Mouse (Mus musculus): Measurements from ENCODE around the gene Nrk.

Gene Nrk

GRCm38 (mm10) chrX:138914041-138914776 is at the start of gene Nrk:
Nrk (plus strand) TSS chrX:138914430.
- DNase-seq (ENCODE audit: low spot score in 2 of 2) = peak; percentile 57 to 71

GRCm38 (mm10) chrX:138913366-138913765 is 864 bp upstream of the Nrk start:
- no peak for DNase-seq (ENCODE audit: low spot score in 2 of 2)

GRCm38 (mm10) chrX:138914777-138915114 is 516 bp downstream of the Nrk start:
- no peak for DNase-seq (ENCODE audit: low spot score in 2 of 2)

- no peak for DNase-seq (ENCODE audit: low spot score in 2 of 2)
Observed at GRCm38 (mm10) chrX:138919030-138919429, 4.8 kb downstream of the Nrk start.

- DNase-seq (ENCODE audit: low spot score in 2 of 2) = no peak
Observed at GRCm38 (mm10) chrX:138943905-138944304, 29.7 kb downstream of the Nrk start.

GRCm38 (mm10) chrX:138960713-138961112 is 46.5 kb downstream of the Nrk start:
- DNase-seq (ENCODE audit: low spot score in 2 of 2) = peak in 1 of 2 experiments; percentile 58

- no peak for DNase-seq (ENCODE audit: low spot score in 2 of 2)
Observed at GRCm38 (mm10) chrX:138978501-138978900, 64.3 kb downstream of the Nrk start.

GRCm38 (mm10) chrX:138979249-138979648 is 65.0 kb downstream of the Nrk start:
- DNase-seq (ENCODE audit: low spot score in 2 of 2) = no peak

- DNase-seq (ENCODE audit: low spot score in 2 of 2) = no peak
Observed at GRCm38 (mm10) chrX:139014524-139014923, 100.3 kb downstream of the Nrk start.

GRCm38 (mm10) chrX:139016540-139016939 is 102.3 kb downstream of the Nrk start:
- DNase-seq (ENCODE audit: low spot score in 2 of 2) = no peak

GRCm38 (mm10) chrX:139026532-139027097 is 112.4 kb downstream of the Nrk start:
- DNase-seq (ENCODE audit: low spot score in 2 of 2) = no peak

GRCm38 (mm10) chrX:139027296-139027695 is 113.1 kb downstream of the Nrk start:
- DNase-seq (ENCODE audit: low spot score in 2 of 2) = no peak

GRCm38 (mm10) chrX:139027909-139028308 is 113.7 kb downstream of the Nrk start:
- no peak for DNase-seq (ENCODE audit: low spot score in 2 of 2)

GRCm38 (mm10) chrX:139037666-139038065 is 123.4 kb downstream of the Nrk start:
- no peak for DNase-seq (ENCODE audit: low spot score in 2 of 2)

- DNase-seq (ENCODE audit: low spot score in 2 of 2) = no peak
Observed at GRCm38 (mm10) chrX:139039314-139039713, 125.1 kb downstream of the Nrk start.

GRCm38 (mm10) chrX:139041148-139041547 is 126.9 kb downstream of the Nrk start:
- no peak for DNase-seq (ENCODE audit: low spot score in 2 of 2)

GRCm38 (mm10) chrX:139051976-139052375 is 137.7 kb downstream of the Nrk start:
- no peak for DNase-seq (ENCODE audit: low spot score in 2 of 2)

- DNase-seq (ENCODE audit: low spot score in 2 of 2) = no peak
Observed at GRCm38 (mm10) chrX:139053149-139053548, 138.9 kb downstream of the Nrk start.
